Mouse (Mus musculus): Measurements from ENCODE around the gene Rabggtb.

GRCm38 (mm10) chr3:153921147-153921910 is 8.5 kb upstream of the Rabggtb start:
- TF ChIP-seq CTCF (IDR thresholded peaks at IDR 0.05; ENCODE audit: low read depth): no peak
- no peak for TF ChIP-seq EP300 (IDR thresholded peaks at IDR 0.05; ENCODE audit: low read depth)

Measured in heart, postnatal 0 days (tissue).